Mouse (Mus musculus) G1E-ER4 (cell line): ENCODE measurements around the gene Cplx3. TPM values are rescaled to one million over a fixed set of nuclear protein-coding genes. Genes with fewer than 3 reads are reported as not detected.

ENCODE experiments used
- GATA1 ChIP-seq: IDR thresholded peaks from one replicate; pipeline ENCODE4 v1.8.0; 2012; ENCODE audit warnings: low read length, inconsistent platforms
- polyA plus RNA-seq: library from polyadenylated mRNA; stranded (reverse); fragments of >175 nt; gene quantifications from 2 replicates; pipeline ENCODE4 v1.2.3, GENCODE M21; 2012

Gene Cplx3
- polyA plus RNA-seq, 1 experiment, result not detected

GRCm38 (mm10) chr9:57560263-57560662, 45.8 kb downstream of the Cplx3 start:
- peak; percentile 21 for TF ChIP-seq GATA1

- TF ChIP-seq GATA1, result no peak
These were observed 46.5 kb downstream of the Cplx3 start for GRCm38 (mm10) chr9:57559568-57559967.

- no peak for TF ChIP-seq GATA1
These were observed 47.5 kb downstream of the Cplx3 start for GRCm38 (mm10) chr9:57558625-57559024.

DNA sequence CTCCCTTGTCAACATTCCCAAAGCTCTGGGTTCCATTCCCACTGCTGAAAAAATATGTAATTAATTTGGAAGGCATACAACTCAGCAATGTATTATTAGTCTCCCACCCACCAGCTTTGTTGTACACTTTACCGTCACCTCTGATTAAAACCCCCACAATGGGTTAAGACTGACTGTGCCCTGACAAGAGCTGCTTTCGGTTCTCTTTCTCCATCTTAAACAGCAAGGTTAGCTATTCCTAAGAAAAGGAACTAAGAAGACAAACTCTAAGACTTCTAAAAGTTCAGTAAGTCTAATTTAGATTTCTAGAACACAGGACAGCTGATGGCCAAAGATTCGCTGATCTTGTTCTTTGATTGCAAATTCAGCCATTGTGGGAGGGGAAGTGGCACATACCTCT, 48.9 kb downstream of the Cplx3 start:
- TF ChIP-seq GATA1, result no peak

- no peak for TF ChIP-seq GATA1
These were observed 51.3 kb downstream of the Cplx3 start for GRCm38 (mm10) chr9:57554753-57555152.

DNA sequence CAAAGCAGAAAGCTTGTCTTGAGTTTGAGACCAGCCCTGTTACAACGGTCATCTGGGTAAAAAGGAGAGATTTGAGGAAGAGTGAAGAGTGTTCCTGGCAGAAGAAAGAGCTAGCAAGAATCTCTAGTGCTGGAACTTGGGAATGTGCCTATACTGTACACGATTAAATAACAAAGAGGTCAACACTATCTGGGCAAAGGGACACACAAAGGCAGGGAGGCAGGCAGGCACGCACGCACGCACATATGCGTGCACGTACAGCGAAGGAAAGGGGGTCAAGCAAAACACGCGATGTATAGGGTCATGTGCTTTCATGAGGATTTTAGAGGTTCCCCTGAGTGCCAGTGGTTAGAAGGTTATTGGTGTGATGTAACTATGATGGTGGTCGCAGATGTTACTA, 53.0 kb downstream of the Cplx3 start:
- TF ChIP-seq GATA1, result no peak

DNA sequence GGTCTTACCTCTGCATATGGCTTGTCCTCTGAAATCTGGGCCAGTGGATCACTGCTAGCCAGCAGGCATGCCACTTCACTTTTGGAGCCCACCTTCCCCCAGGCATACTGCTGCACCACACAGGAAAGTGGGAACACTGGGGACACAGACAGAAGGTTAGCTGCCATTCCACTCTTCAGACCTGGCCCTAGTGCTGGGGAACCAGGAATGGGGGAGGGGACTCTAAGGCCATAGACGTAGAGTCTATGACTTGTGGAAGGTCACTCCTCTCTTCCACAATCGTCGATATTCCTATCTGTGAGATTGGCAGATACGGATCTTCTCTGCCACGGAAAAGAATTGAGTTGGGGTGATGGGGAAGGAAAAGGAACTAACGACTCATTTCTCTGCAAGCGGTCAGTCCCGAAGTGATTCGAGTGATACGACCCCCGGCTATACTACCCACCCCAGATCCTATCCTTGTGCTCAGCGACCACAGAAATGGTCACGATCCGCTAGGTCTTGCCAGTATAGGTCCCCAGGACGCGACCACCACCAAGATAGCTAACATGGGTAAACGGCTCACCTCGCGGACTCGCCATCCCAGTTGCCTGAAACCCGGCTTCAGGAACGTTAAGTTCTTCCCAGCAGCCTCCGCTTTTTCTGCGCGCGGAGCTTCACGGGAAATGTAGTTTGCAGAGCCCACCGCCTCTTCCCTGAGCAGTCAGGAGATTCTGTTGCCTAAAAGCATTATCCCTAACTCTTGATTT, 53.8 kb downstream of the Cplx3 start, which contains the start of gene Mpi:
TSS of gene Mpi (minus strand) at position 625 of the 749 bp plus-strand sequence.
- TF ChIP-seq GATA1, result no peak

DNA sequence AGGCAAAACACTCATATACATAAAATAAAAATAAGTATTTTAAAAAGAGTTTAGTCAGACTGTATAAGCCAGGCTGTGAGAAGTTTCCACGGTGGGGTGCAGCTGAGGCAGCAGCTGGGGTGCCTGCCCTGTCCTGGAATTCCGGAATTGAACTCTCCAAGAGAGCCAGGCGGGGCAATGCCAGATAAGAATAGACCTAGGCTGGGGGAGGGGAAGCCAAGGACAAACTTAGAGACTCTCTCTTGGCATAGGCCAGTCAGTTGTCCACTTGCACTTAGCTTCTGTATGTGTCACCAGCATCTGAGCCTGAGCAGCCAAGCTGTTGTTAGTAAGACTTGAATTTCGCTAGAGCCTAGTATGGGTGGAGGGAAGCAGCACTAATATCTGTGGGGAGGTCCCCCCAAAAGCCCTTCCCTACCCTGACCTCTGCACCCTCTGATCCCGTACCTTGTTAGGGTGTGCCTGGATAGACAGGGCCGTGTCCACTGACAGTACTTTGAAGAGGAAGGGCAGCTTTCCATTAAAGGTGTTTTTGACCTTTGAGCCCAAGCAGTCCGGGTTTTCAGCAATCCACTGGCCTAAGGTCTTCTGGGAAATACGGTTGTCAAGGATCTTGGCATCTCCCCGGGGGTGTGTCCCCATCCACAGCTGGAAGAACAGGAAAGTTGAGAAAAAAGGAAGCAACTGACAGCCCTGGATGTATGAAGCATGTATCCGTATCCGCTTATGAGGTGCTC, 55.8 kb downstream of the Cplx3 start:
- no peak for TF ChIP-seq GATA1

Other genes starting within 250 kb of the Cplx3 start
- gene Ppcdc, start 166.2 kb downstream of the Cplx3 start, polyA plus RNA-seq, result 4.0 and 7.2 TPM in 2 replicates
- 0.10 and 0.11 TPM in 2 replicates for gene Scamp5, start 138.2 kb downstream of the Cplx3 start, polyA plus RNA-seq
- gene Rpp25, start 102.3 kb downstream of the Cplx3 start, polyA plus RNA-seq, result 0.26 and 0.68 TPM in 2 replicates
- 549 and 806 TPM in 2 replicates for gene Cox5a, start 85.0 kb downstream of the Cplx3 start, polyA plus RNA-seq
- gene Fam219b, start 68.8 kb downstream of the Cplx3 start, polyA plus RNA-seq, result 27.5 and 37.6 TPM in 2 replicates
- gene Mpi, start 53.5 kb downstream of the Cplx3 start, polyA plus RNA-seq, result 1.5 and 3.1 TPM in 2 replicates
- gene Scamp2, start 45.3 kb downstream of the Cplx3 start, polyA plus RNA-seq, result 3.8 and 21.2 TPM in 2 replicates
- gene Ulk3, start 16.8 kb downstream of the Cplx3 start, polyA plus RNA-seq, result 4.9 and 5.4 TPM in 2 replicates
- not detected in 2 replicates for gene Lman1l, start 14.5 kb upstream of the Cplx3 start, polyA plus RNA-seq
- gene Csk, start 47.4 kb upstream of the Cplx3 start, polyA plus RNA-seq, result 348 and 435 TPM in 2 replicates
- not detected in 2 replicates for gene Cyp1a2, start 77.4 kb upstream of the Cplx3 start, polyA plus RNA-seq
- not detected in 2 replicates for gene Cyp1a1, start 81.6 kb upstream of the Cplx3 start, polyA plus RNA-seq
- gene Edc3, start 102.3 kb upstream of the Cplx3 start, polyA plus RNA-seq, result 10.8 and 13.6 TPM in 2 replicates
- 39.8 and 41.3 TPM in 2 replicates for gene Clk3, start 159.6 kb upstream of the Cplx3 start, polyA plus RNA-seq
- 4.5 and 8.4 TPM in 2 replicates for gene Arid3b, start 230.5 kb upstream of the Cplx3 start, polyA plus RNA-seq